ENCODE assay signal across 9 mouse cellular contexts in the genomic region with DNA sequence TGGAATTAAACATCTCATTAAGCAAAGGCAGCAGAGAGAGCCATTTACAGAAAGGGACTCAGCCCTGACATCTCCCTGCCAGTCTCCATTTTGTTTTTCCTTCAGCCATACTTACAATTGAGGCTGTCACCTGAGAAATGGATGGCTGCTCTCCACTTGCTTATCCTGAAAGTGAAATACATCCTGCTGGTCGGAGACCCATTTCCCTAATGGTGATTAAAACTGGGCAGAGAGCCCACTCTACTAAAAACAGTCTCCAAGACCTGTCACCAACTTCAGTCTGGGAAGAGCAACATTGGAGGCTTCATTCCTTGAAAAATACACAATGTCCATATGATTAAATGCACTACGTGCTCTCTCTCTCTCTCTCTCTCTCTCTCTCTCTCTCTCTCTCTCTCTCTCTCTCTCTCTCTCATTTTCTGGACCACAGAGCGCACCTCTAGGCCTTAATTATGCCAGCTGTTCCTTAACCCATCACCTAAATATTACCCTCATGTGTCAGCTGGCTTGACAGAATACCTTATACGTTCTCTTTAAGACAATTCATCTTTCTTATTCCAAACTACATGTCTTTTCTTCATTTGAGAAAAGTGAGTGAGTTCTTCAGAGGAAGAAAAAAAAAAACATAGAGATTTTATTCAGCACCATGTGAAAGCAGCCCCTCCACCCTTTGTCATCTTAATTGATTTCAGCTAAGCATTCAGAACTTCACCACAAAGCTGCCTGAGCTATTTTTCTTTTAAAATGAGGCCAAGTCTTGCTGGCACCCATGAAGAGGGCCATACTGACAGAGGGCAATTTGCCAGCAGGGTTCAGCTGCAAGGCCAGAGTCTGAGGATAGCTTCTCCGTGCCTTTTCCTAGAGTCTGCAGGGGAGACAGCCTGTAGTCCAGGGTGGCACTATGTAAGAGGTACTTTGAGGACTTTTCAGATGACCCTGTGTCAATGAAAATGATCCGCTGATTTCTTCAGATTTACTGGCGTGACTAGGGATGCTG. TPM values are rescaled to one million over a fixed set of nuclear protein-coding genes. Genes with fewer than 3 reads are reported as not detected.
DNase-seq lines count a peak whose midpoint lies in the region; ATAC-seq lines count a peak whose summit lies in the region.
"Had no signal": no experiment of that assay in that cellular context is flagged by ENCODE, and none has a peak within 500 bp of the region (broad histone marks: within the 10 kb centered on the region; RNA-seq: fewer than 3 reads in every experiment).

No protein-coding gene starts in this region.

- no peak overlapping the region for H3K4me3 ChIP-seq in lung, embryonic 15.5 days

- H3K27me3 ChIP-seq in lung, embryonic 15.5 days, result no peaks in the 10 kb centered on the region

- H3K4me1 ChIP-seq in lung, embryonic 15.5 days, result peaks cover 8% of the 10 kb centered on the region; the same call in 1 of the 2 replicates

- no peak overlapping the region for H3K4me2 ChIP-seq in lung, embryonic 15.5 days

- peak overlapping the region; percentile 24; the same call in 1 of the 2 replicates for H3K27ac ChIP-seq in lung, embryonic 15.5 days

- peak; percentile 69; the same call in 1 of the 2 replicates for ATAC-seq in lung, embryonic 15.5 days (ENCODE audit: borderline replicate concordance, extremely low read depth, low FRiP score, low TSS enrichment)
- ATAC-seq in cerebellum, adult (ENCODE audit: insufficient number of reproducible peaks, low FRiP score, low TSS enrichment), result peak; percentile 91
- ATAC-seq in inflammation-experienced regulatory T-cells, adult 6 months, result no peak

- H3K36me3 ChIP-seq in lung, embryonic 15.5 days, result no peaks in the 10 kb centered on the region

- WGBS in lung, embryonic 15.5 days, result 42% methylated on average over 7 of the region's 7 CpGs

- H3K9me3 ChIP-seq in lung, embryonic 15.5 days, result no peaks in the 10 kb centered on the region

- no peak overlapping the region for H3K9ac ChIP-seq in lung, embryonic 15.5 days

- no peak for DNase-seq in lung, postnatal 25 days (ENCODE audit: low spot score)
- peak; percentile 33 to 78 for DNase-seq in cerebellum, postnatal 4 days (ENCODE audit: low spot score in 2 of 2)
- DNase-seq in lung, postnatal 4 days, result peak; percentile 9 to 32
- DNase-seq in B cell, adult 2 months, result no peak
- DNase-seq: gastrocnemius, postnatal 36 days; liver had no signal

RNA-seq across cellular contexts. Expression of gene Map2, which starts 51.6 kb away (rescaled TPM):
- 13.4 and 14.3 TPM in 2 replicates for polyA plus RNA-seq in lung, embryonic 15.5 days (2015; fragmentation: Nextera tagmentation; extraction: Ambion mirVana)
- polyA plus RNA-seq in inflammation-experienced regulatory T-cells, adult 6 months (2017; shearing (Covaris generic)), result 10 to 100 TPM in 1 of 3 experiments, 1 to 10 TPM in 2; 6.8 to 14.9 (median 7.9) TPM

Comparison
In these comparisons a context has a peak if more than half of its experiments do, and no peak if none do; other contexts are left out.
1. DNase-seq: peak in cerebellum, postnatal 4 days (2 of 2) and lung, postnatal 4 days (2 of 2); none in lung, postnatal 25 days (single experiment) and B cell, adult 2 months (0 of 2).